Mouse (Mus musculus) neural tube, embryonic 15.5 days (tissue): ENCODE data around the gene Cyb5r1. TPM values are rescaled to one million over a fixed set of nuclear protein-coding genes. Genes with fewer than 3 reads are reported as not detected.
"Not testable (repeated sequence)": the region's sequence is repeated elsewhere in the genome, so short reads cannot be mapped to it uniquely, and the experiment has no call there.

Source experiments
- ATAC-seq: fragments of 200-750 bp; cut with Nextera tagmentation; 2 replicates; pipeline ENCODE4 v1.8.0; 2017; ENCODE audit warnings: mild to moderate bottlenecking, moderate TSS enrichment, moderate library complexity; ENCODE audit not compliant: low FRiP score
- H3K27ac ChIP-seq: fragments of 300-500 bp; sonication (generic); replicated peaks from 2 replicates; pipeline ENCODE4 v1.5.1; 2015; ENCODE audit warnings: mild to moderate bottlenecking, inconsistent platforms
- H3K27me3 ChIP-seq: fragments of 300-500 bp; sonication (generic); replicated peaks from 2 replicates; pipeline ENCODE4 v1.6.1; 2015; ENCODE audit warnings: inconsistent platforms
- H3K36me3 ChIP-seq: fragments of 300-500 bp; sonication (generic); 2 replicates; pipeline ENCODE4 v1.6.1; 2015; ENCODE audit warnings: inconsistent platforms
- H3K4me1 ChIP-seq: fragments of 300-500 bp; sonication (generic); 2 replicates; pipeline ENCODE4 v1.6.1; 2015; ENCODE audit warnings: inconsistent platforms
- H3K4me2 ChIP-seq: fragments of 300-500 bp; sonication (generic); 2 replicates; pipeline ENCODE4 v1.6.1; 2015; ENCODE audit warnings: inconsistent platforms, mild to moderate bottlenecking, moderate library complexity
- H3K4me3 ChIP-seq: fragments of 300-500 bp; sonication (generic); replicated peaks from 2 replicates; pipeline ENCODE4 v1.5.1; 2015; ENCODE audit warnings: mild to moderate bottlenecking, inconsistent platforms
- H3K9ac ChIP-seq: fragments of 300-500 bp; sonication (generic); replicated peaks from 2 replicates; pipeline ENCODE4 v1.6.1; 2015; ENCODE audit warnings: mild to moderate bottlenecking, inconsistent platforms
- H3K9me3 ChIP-seq: fragments of 300-500 bp; sonication (generic); replicated peaks from 2 replicates; pipeline ENCODE4 v1.6.1; 2016; ENCODE audit warnings: inconsistent platforms
- WGBS: fragments of 180-500 bp; shearing (Covaris S2); methylation state at CpG from one replicate; pipeline ENCODE4 v1.1.7; 2015; ENCODE audit warnings: mixed read lengths; 5-methylcytosine and 5-hydroxymethylcytosine counted together
- polyA plus RNA-seq: library from polyadenylated mRNA; unstranded; fragments of >200 nt; fragmentation: Nextera tagmentation; extraction: Ambion mirVana; gene quantifications from 2 replicates; pipeline ENCODE4 v1.2.1, GENCODE M21; 2015

Cyb5r1 gene
- polyA plus RNA-seq, 1 experiment from 2014 or later, result 18.6 TPM

GRCm38 (mm10) chr1:134443288-134443687, 37.9 kb downstream of the Cyb5r1 start:
- not testable (repeated sequence) for H3K4me2 ChIP-seq, ATAC-seq, H3K9ac ChIP-seq, H3K27ac ChIP-seq, H3K27me3 ChIP-seq, H3K4me1 ChIP-seq, H3K4me3 ChIP-seq, H3K36me3 ChIP-seq, H3K9me3 ChIP-seq
- 69% methylated on average over 1 of the region's 1 CpGs for WGBS

- Histone ChIP-seq H3K36me3 (no peaks in the 10 kb centered on the region), H3K27me3 (no peaks in the 10 kb centered on the region), H3K4me3 (no peak overlapping the region), H3K27ac (no peak overlapping the region), H3K9me3 (no peaks in the 10 kb centered on the region), H3K4me2 (no peak overlapping the region), H3K9ac (no peak overlapping the region), H3K4me1 (no peaks in the 10 kb centered on the region)
- WGBS, result 91% methylated on average over 2 of the region's 2 CpGs
- ATAC-seq, result no peak
These were observed 40.1 kb downstream of the Cyb5r1 start for GRCm38 (mm10) chr1:134445418-134445817.

GRCm38 (mm10) chr1:134448537-134448936, 43.2 kb downstream of the Cyb5r1 start:
- H3K4me3 ChIP-seq, H3K27me3 ChIP-seq, H3K36me3 ChIP-seq, H3K4me1 ChIP-seq, H3K9ac ChIP-seq, H3K9me3 ChIP-seq, H3K27ac ChIP-seq, H3K4me2 ChIP-seq, ATAC-seq: not testable (repeated sequence)
- 81% methylated on average over 3 of the region's 3 CpGs for WGBS

DNA sequence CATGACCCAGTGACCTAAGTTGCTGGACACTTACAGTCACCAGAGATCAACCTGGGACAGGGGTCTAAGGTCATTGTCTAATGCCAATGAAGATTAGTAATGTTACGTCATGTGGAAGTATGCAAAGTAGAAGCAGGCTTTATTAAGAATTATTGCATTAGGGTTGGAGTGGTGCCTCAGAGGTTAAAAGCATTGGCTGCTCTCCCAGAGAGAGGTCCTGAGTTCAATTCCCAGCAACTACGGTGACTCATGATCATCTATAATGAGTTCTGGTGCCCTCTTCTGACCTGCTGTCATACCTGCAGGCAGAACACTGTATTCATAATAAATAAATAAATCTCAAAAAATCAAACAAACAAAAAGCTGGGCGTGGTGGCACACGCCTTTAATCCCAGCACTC, 44.8 kb downstream of the Cyb5r1 start:
- no peak overlapping the region for H3K27ac ChIP-seq
- H3K9me3 ChIP-seq, result no peaks in the 10 kb centered on the region
- no peaks in the 10 kb centered on the region for H3K36me3 ChIP-seq
- H3K9ac ChIP-seq, result no peak overlapping the region
- no peak overlapping the region for H3K4me3 ChIP-seq
- H3K4me2 ChIP-seq, result no peak overlapping the region
- peaks cover 5% of the 10 kb centered on the region for H3K4me1 ChIP-seq
- WGBS, result 96% methylated on average over 4 of the region's 4 CpGs
- no peaks in the 10 kb centered on the region for H3K27me3 ChIP-seq
- no peak for ATAC-seq

DNA sequence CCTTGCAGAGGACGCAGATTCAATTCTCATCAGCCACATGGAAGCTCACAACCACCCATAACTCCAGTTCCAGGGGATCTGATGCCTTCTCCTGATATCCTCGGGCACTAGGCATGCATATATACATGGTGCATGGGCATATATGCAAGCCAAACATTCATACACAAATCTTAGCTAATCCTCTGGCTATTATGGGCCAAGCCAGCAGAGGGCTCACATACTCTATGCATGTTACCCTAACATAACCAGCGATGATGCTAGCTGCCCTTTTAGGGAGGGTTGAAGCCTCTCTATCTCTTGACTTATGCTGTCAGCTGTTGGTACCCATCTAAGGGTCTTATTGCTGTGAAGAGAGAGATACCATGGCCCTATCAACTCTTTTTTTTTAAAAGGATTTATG, 45.6 kb downstream of the Cyb5r1 start:
- no peak overlapping the region for H3K27ac ChIP-seq
- ATAC-seq, result no peak
- H3K9ac ChIP-seq, result no peak overlapping the region
- H3K4me2 ChIP-seq, result no peak overlapping the region
- H3K9me3 ChIP-seq, result no peaks in the 10 kb centered on the region
- H3K4me1 ChIP-seq, result peaks cover 7% of the 10 kb centered on the region
- H3K4me3 ChIP-seq, result no peak overlapping the region
- H3K36me3 ChIP-seq, result no peaks in the 10 kb centered on the region
- 50% methylated on average over 3 of the region's 3 CpGs for WGBS
- no peaks in the 10 kb centered on the region for H3K27me3 ChIP-seq

GRCm38 (mm10) chr1:134454904-134455824, 49.8 kb downstream of the Cyb5r1 start, which contains the start of gene Klhl12:
Klhl12 (plus strand) TSS chr1:134455531.
- Histone ChIP-seq H3K27me3 (no peaks in the 10 kb centered on the region), H3K9me3 (no peaks in the 10 kb centered on the region), H3K36me3 (peaks cover 17% of the 10 kb centered on the region), H3K4me2 (peak within 1 kb of the TSS; percentile 80), H3K4me1 (peaks cover 19% of the 10 kb centered on the region), H3K9ac (peak within 1 kb of the TSS; percentile 89), H3K27ac (peak within 1 kb of the TSS; percentile 84), H3K4me3 (peak within 1 kb of the TSS; percentile 100)
- 1% methylated on average over 61 of the region's 61 CpGs for WGBS
- ATAC-seq, result peak; percentile 96

- no peak for ATAC-seq
- peak overlapping the region; percentile 84; the same call in 1 of the 2 replicates for H3K27ac ChIP-seq
- peak overlapping the region; percentile 80 for H3K4me2 ChIP-seq
- peaks cover 19% of the 10 kb centered on the region for H3K4me1 ChIP-seq
- H3K27me3 ChIP-seq, result no peaks in the 10 kb centered on the region
- WGBS, result 21% methylated on average over 5 of the region's 5 CpGs
- no peaks in the 10 kb centered on the region for H3K9me3 ChIP-seq
- peak overlapping the region; percentile 89 for H3K9ac ChIP-seq
- H3K36me3 ChIP-seq, result peaks cover 26% of the 10 kb centered on the region
- peak overlapping the region; percentile 100 for H3K4me3 ChIP-seq
These were observed 50.7 kb downstream of the Cyb5r1 start for GRCm38 (mm10) chr1:134456060-134456459.

DNA sequence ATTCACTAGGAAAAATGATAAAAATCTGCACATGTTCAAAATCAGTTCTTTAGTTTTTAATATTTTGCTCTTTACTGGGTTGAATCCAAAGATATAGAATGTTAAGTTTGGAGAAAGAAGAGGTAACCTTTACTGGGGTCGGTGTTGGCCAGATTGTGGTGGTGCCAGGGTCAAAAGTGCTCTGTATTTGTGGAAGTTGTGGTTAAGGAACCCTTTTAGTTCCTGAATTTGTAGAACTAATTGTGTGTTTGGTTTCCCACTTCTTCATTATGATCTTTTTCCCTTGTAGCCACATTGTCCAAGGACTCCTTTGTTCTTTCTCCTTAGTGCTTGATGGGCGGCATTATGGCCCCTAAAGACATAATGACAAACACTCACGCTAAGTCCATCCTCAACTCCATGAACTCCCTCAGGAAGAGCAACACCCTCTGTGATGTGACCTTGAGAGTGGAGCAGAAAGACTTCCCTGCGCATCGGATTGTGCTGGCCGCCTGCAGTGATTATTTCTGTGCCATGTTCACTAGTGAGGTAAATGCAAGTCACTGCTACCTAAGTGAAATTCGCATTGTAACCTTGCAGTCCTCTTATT, 52.9 kb downstream of the Cyb5r1 start:
- ATAC-seq, result no peak
- H3K4me3 ChIP-seq, result no peak overlapping the region
- no peak overlapping the region for H3K27ac ChIP-seq
- H3K9me3 ChIP-seq, result no peaks in the 10 kb centered on the region
- H3K4me1 ChIP-seq, result peaks cover 19% of the 10 kb centered on the region
- H3K9ac ChIP-seq, result no peak overlapping the region
- H3K4me2 ChIP-seq, result no peak overlapping the region
- H3K36me3 ChIP-seq, result peaks cover 41% of the 10 kb centered on the region
- WGBS, result 88% methylated on average over 7 of the region's 7 CpGs
- no peaks in the 10 kb centered on the region for H3K27me3 ChIP-seq

DNA sequence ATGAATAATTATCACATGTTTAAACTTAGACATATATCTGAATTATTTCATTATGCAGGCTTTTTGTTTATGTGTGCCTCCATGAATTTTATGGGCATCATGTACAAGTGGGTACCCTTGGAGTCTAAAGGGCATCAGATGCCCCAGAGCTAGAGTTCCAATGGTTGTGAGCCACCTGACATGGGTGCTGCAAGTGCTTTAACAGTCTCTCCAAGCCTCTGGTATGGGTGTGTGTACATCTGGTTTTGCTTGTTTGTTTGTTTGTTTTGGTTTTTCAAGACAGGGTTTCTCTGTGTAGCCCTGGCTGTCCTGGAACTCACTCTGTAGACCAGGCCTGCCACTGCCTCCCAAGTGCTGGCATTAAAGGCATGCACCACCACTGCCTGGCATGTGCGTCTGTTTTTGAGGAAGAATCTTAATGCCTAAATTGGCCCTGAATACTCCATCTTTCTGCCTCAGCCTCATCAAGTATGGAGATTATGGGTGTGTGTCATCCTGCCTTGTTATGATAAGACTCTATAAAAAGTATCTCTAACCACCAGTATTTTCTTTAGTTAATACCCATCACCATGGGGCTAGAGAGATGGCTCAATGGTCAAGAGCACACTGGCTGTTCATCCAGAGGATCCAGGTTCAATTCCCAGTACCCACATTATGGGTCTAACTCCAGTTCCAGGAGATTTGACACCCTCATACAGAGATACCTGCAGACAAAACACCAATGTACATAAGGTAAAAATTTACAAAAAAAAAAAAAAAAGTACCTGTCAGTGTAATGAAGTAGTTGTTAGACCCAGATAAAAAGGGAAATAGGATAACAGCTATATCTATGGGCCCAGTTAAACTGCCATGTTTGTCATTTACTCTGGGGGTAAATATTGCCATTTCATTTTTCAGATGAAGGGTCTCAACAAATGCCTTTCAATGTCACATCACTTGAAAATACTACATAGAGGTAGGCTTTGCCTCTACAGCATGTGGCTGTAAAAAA, 55.2 kb downstream of the Cyb5r1 start:
- no peak overlapping the region for H3K9ac ChIP-seq
- no peak overlapping the region for H3K27ac ChIP-seq
- no peaks in the 10 kb centered on the region for H3K9me3 ChIP-seq
- 90% methylated on average over 1 of the region's 1 CpGs for WGBS
- H3K4me1 ChIP-seq, result peaks cover 14% of the 10 kb centered on the region
- H3K27me3 ChIP-seq, result no peaks in the 10 kb centered on the region
- H3K36me3 ChIP-seq, result peaks cover 56% of the 10 kb centered on the region
- no peak overlapping the region for H3K4me3 ChIP-seq
- ATAC-seq, result no peak
- H3K4me2 ChIP-seq, result no peak overlapping the region
